Mouse (Mus musculus): ENCODE measurements around the gene Gstp3.

DNA sequence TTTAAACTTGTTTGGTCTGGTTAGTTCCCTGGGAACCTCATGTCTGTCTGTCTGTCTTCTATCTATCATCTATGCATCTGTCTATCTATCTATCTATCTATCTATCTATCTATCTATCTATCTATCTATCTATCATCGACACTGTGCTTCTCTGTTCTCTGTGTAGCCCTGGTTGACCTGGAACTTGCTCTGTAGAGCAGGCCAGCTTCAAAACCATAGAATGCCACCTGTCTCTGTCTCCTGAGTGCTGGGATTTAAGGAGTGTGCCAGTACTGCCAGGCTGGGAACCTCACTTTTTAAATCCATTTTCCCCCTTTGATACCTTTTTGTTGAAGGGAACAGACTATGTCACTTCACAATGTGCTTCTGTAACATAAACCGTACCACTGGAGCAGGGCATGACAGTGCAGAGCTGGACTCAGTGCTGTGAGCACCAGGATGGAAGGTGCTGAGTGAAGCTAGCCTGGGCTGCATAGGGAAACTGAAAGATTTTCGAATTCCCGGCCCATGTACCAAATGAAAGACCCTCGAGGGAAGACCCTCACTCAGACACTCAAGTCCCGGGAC lies 1.6 kb upstream of the Gstp3 start:
- TF ChIP-seq POLR2A (IDR thresholded peaks at IDR 0.05; ENCODE audit: control insufficient read depth, extremely low read depth, insufficient read depth, low read length, poor library complexity) = no peak
- TF ChIP-seq CTCF (IDR thresholded peaks at IDR 0.05; ENCODE audit: borderline replicate concordance, control insufficient read depth, extremely low read depth, insufficient read depth, low read length, poor library complexity) = no peak

Data from thymus, adult 2 months (tissue).